In genomic region chr4:129671491-129672082, GRCm38 (mm10) we compare ENCODE assay signal across 8 mouse cellular contexts. TPM values are rescaled to one million over a fixed set of nuclear protein-coding genes. Genes with fewer than 3 reads are reported as not detected.
DNase-seq lines count a peak whose midpoint lies in the region; TF ChIP-seq lines count a peak whose summit lies in the region.

No protein-coding gene starts in this region.

- H3K4me3 ChIP-seq in left cerebral cortex, adult 2 months: peak overlapping the region; percentile 90
- peak overlapping the region; percentile 97 for H3K4me3 ChIP-seq in brown adipose tissue, adult 24 weeks (ENCODE audit: insufficient read depth, low read depth, low read length)

- peak overlapping the region; percentile 93 for H3K27ac ChIP-seq in left cerebral cortex, adult 2 months
- peak overlapping the region; percentile 91 for H3K27ac ChIP-seq in brown adipose tissue, adult 24 weeks (replicated peaks; ENCODE audit: low read depth, low read length)

- no peak for DNase-seq in left cerebral cortex, adult 2 months (ENCODE audit: extremely low spot score in 1 of 2, low spot score in 2 of 2)
- DNase-seq in left cerebral cortex, adult 11 months (ENCODE audit: low spot score): no peak
- DNase-seq in fibroblast of lung, adult 2 months (ENCODE audit: low read depth): peak; percentile 28
- peak; percentile 66 for DNase-seq in heart, postnatal 4 days
- DNase-seq in layer of hippocampus, adult 11-12 months (ENCODE audit: low spot score): peak; percentile 45
- DNase-seq in lung, postnatal 36 days: peak; percentile 76
- peak; percentile 40 for DNase-seq in right cerebral cortex, postnatal 14 days

- H3K4me1 ChIP-seq in brown adipose tissue, adult 24 weeks (ENCODE audit: control insufficient read depth, insufficient read depth, insufficient read length, low read length): peaks cover 3% of the 10 kb centered on the region; the same call in 1 of the 2 replicates

- peak; percentile 85 for TF ChIP-seq CTCF in left cerebral cortex, adult 2 months (IDR thresholded peaks at IDR 0.05)

- intact Hi-C loops in left cerebral cortex, adult 2 months (cut with DNase I): loop anchor here (1.0 to 2.0 kb wide), 3 partner anchors 25 to 71 kb away; partner anchors contain the start of genes Khdrbs1 and Tmem39b

RNA-seq across cellular contexts. Expression of gene Kpna6, which starts 1.0 kb away (rescaled TPM):
- total RNA-seq in left cerebral cortex, adult 2 months (2021): 10 to 100 TPM; 84.2 to 94.0 TPM
- polyA plus RNA-seq in brown adipose tissue, adult 24 weeks (2012; ENCODE audit: insufficient read depth, insufficient read length, missing spikeins): 45.7 and 75.5 TPM in 2 replicates
- total RNA-seq in heart, postnatal 4 days (2021): 10 to 100 TPM; 70.2 to 71.9 TPM

RNA-seq across cellular contexts. Expression of gene Tmem39b, which starts 25.1 kb away (rescaled TPM):
- total RNA-seq in left cerebral cortex, adult 2 months (2021): 10 to 100 TPM; 14.5 to 14.9 TPM
- polyA plus RNA-seq in brown adipose tissue, adult 24 weeks (2012; ENCODE audit: insufficient read depth, insufficient read length, missing spikeins): 5.4 and 7.3 TPM in 2 replicates
- total RNA-seq in heart, postnatal 4 days (2021): 1 to 10 TPM; 6.6 to 6.7 TPM

RNA-seq across cellular contexts. Expression of gene Txlna, which starts 30.7 kb away (rescaled TPM):
- total RNA-seq in left cerebral cortex, adult 2 months (2021): 10 to 100 TPM; 42.1 to 52.1 TPM
- polyA plus RNA-seq in brown adipose tissue, adult 24 weeks (2012; ENCODE audit: insufficient read depth, insufficient read length, missing spikeins): 13.5 and 15.8 TPM in 2 replicates
- 10 to 100 TPM; 40.0 to 41.9 TPM for total RNA-seq in heart, postnatal 4 days (2021)

RNA-seq across cellular contexts. Expression of gene Ccdc28b, which starts 47.8 kb away (rescaled TPM):
- total RNA-seq in left cerebral cortex, adult 2 months (2021): 10 to 100 TPM; 50.9 to 67.0 TPM
- 59.5 and 76.0 TPM in 2 replicates for polyA plus RNA-seq in brown adipose tissue, adult 24 weeks (2012; ENCODE audit: insufficient read depth, insufficient read length, missing spikeins)
- total RNA-seq in heart, postnatal 4 days (2021): 10 to 100 TPM; 30.9 to 33.3 TPM

RNA-seq across cellular contexts. Expression of gene Iqcc, which starts 52.7 kb away (rescaled TPM):
- total RNA-seq in left cerebral cortex, adult 2 months (2021): 10 to 100 TPM; 30.1 to 34.8 TPM
- polyA plus RNA-seq in brown adipose tissue, adult 24 weeks (2012; ENCODE audit: insufficient read depth, insufficient read length, missing spikeins): 14.3 and 14.6 TPM in 2 replicates
- 10 to 100 TPM in 1 of 2 experiments, 1 to 10 TPM in 1; 9.3 to 14.3 TPM for total RNA-seq in heart, postnatal 4 days (2021)

Comparison
In these comparisons a context has a peak if more than half of its experiments do, and no peak if none do; other contexts are left out.
1. DNase-seq: peak in fibroblast of lung, adult 2 months (single experiment), heart, postnatal 4 days (single experiment), layer of hippocampus, adult 11-12 months (single experiment), lung, postnatal 36 days (single experiment) and right cerebral cortex, postnatal 14 days (single experiment); none in left cerebral cortex, adult 2 months (0 of 2) and left cerebral cortex, adult 11 months (single experiment).